Mouse (Mus musculus): Measurements from ENCODE around the gene Crcp.

The Crcp gene

DNA sequence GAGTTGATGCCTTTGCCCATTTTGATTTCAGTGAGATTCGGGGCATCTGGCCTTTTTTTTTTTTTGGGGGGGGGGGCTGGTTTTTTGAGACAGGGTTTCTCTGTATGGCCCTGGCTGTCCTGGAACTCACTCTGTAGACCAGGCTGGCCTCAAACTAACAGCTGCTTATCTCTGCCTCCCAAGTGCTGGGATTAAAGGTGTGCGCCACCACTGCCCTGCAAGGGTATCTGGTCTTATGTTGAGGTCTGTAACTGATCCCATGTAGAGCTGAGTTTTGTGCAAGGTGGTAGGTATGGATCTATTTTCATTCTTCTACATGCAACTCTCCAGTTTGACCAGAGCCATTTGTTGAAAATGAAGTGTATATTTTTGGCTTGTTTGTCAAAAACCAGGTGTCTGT lies 27.2 kb downstream of the Crcp start:
- no peak for DNase-seq (ENCODE audit: low spot score)

DNA sequence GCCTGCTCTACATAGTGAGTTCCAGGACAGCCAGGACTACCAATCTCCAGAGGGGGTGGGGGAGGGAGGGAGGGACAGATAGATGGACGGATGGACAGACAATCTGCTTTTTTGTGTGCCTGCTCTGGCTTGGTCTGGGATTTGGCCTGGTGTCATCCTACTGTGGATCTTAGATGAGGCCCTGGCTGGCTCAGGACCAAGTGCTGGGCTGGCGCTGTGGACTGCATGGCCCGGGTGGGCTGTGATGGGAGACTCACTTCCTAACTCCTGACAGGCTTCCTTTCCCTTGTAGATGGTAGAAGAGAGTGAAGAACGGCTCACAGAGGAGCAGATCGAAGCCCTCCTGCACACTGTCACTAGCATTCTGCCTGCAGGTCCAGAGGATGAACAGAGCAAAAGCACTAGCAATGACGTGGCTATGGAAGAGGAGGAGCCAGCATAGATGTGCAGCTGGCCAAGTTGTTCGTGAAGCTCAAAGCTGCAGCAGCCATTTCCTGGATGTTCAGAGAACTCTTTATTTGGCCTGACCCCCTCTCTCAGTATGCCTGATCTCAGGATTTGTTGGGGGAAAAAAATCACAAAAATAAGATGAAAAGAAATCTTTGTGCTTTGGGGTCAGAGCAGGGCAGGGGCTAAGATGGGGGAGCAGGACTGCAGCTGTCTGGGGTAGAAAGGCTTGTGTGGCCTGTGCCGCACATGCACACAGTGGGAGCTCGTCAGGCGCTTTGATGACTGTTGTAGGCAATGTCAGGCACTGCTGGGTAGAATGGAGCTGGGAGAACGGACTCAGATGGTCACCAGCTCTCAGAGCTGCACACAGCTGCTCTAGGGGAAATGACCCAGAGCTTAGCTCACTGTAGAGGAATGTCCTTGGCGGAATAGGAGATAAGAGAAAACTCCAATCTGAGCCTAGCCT lies 30.6 kb downstream of the Crcp start:
- no peak for DNase-seq (ENCODE audit: low spot score)

DNA sequence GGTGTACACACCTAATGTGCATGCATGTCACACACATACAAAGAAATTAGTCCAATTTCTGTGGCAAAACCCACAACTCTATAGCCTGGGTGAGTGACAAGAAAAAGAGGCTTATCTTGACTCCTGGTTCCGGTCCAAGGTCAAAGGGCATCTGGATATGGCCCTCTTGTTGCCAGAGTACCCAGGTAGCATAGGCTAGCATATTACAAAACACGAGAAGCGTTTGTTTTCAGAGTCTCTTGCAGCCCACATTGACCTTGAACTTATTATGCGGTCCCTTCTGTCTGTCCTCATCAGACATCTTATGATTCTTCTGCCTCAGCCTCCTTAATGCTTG lies 31.2 kb downstream of the Crcp start:
- DNase-seq (ENCODE audit: low spot score) = no peak

GRCm38 (mm10) chr5:130062096-130062495 lies 33.0 kb downstream of the Crcp start:
- DNase-seq (ENCODE audit: low spot score) = no peak

DNA sequence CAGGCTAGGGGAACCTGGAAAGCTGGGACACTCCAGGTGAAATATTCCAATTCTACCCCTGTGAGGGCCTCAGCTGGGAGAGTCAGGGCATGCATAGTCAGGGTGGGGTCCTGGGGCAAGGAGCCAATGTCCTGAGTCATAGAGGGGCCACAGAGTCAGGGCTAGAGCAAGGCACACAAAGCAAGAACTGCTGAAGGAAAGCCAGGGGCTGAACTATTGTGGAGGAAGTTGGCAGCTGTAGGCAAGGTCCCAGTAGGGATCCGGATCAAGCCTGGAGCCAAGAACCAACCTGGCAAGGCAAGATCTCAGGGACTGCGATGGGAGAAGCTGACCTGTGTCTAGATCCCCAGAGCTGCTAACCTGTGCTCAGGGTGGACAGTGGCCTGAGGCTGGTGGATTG lies 34.7 kb downstream of the Crcp start:
- DNase-seq (ENCODE audit: low spot score) = no peak

GRCm38 (mm10) chr5:130065579-130065978 lies 36.5 kb downstream of the Crcp start:
- peak; percentile 9 for DNase-seq (ENCODE audit: low spot score)

- no peak for DNase-seq (ENCODE audit: low spot score)
Observed at GRCm38 (mm10) chr5:130067841-130068264, 38.8 kb downstream of the Crcp start.

- DNase-seq (ENCODE audit: low spot score) = no peak
Observed at GRCm38 (mm10) chr5:130073026-130073425, 43.9 kb downstream of the Crcp start, which contains the start of gene Tpst1. Gene Tpst1, plus strand, starts transcription at chr5:130073326.

DNA sequence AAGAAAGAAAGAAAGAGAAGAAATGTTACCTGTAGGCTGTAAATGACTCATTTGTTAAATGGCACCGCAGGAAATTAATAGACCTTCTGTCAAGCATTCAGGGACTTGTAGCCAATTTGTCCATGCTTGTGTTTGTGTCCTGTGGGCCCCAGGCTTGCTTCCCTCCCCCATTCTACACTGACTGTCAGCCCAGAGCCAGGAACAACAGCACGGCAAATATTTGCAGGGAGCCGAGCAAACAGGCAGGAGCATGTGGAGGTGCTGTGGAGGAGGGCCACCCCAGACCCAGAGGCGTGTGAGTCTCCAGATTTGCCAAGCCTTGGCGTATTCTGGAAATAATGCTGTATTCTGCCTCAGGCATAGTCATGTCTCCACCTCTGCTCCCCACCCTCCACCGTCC lies 45.4 kb downstream of the Crcp start:
- DNase-seq (ENCODE audit: low spot score) = no peak

GRCm38 (mm10) chr5:130076396-130076795 lies 47.3 kb downstream of the Crcp start:
- no peak for DNase-seq (ENCODE audit: low spot score)

DNA sequence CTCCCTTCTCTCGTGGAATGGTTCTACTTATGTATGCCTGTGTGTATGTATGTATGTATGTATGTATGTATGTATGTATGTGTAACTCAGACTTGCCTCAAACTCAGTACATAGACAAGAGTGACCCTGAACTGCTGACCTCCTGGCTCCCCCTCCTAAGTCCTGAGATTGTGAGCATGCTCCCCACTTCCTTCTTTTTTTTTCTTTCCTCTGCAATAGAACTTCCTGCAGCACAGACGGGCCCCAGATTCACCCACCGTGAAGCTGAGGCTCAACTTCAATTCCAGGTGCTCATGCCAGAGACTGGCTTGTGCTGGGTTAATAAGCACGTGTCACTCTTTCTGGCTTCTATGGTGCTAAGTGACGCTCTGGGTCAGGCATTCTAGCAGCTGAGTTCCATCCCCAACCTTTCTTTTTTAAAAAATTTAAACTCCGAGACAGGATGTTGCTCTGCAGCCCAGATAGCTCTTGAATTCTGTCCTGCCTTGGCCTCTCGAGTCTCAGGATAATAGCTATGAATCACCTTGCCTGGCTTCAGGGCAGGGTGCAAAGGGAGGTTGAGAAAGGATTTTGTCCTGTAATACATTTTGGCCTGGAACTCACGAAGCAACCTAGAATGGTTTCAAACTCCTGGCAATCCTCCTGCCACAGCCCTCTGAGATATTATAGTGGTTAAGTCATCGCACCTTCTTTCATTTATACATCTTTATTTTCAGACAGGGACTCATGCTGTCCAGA lies 49.2 kb downstream of the Crcp start:
- no peak for DNase-seq (ENCODE audit: low spot score)

DNA sequence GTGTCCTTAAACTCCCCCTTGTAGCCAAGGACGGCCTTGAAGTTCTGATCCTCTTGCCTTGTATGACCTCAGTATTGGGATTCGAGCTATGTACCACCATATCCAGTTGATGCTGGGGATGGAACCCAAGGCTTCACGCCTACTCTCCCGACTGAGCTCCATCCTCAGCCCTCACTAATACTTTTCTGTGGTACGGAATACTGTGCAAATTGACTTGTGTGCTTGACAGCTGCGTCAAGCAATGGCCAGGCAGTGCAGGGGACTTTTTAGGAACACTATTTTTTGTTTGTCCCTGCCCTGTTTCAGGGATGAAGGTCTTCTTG lies 49.7 kb downstream of the Crcp start:
- peak; percentile 2 for DNase-seq (ENCODE audit: low spot score)

GRCm38 (mm10) chr5:130079202-130080050 lies 50.3 kb downstream of the Crcp start:
- peak; percentile 94 for DNase-seq (ENCODE audit: low spot score)

DNA sequence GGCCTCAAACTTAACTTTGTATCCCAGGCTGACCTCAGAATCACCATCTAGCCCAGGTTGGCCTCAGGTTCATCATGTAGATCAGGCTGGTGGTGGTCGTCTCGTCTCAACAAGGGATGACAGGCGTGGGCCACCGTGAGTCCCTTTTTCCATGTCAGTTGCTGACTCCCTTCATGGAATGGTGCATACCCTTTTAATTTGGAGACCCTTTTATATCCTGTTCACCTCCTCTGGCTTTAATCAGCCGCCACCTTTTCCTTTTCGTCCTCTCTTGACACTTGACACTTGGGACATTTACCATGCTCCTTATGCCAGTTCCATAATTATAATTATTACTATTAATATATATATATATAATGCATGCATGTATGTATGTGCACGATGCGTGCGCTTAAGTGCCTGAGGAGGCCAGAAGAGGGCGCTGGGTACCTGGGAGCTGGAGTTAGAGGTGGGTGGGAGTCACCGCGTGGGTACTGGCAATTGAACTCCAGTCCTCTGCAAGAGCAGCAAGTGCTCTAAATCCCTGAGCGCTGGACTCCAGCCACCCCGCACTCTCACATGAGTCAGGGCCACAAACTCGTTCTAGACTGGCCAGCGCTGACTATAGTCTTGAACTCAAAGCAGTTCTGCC lies 51.1 kb downstream of the Crcp start:
- DNase-seq (ENCODE audit: low spot score) = peak; percentile 8

- peak; percentile 2 for DNase-seq (ENCODE audit: low spot score)
Observed at GRCm38 (mm10) chr5:130081181-130081881, 52.2 kb downstream of the Crcp start.

GRCm38 (mm10) chr5:130082431-130082830 lies 53.3 kb downstream of the Crcp start:
- DNase-seq (ENCODE audit: low spot score) = no peak

- DNase-seq (ENCODE audit: low spot score) = no peak
Observed at GRCm38 (mm10) chr5:130084271-130084670, 55.2 kb downstream of the Crcp start.

- DNase-seq (ENCODE audit: low spot score) = no peak
Observed at GRCm38 (mm10) chr5:130088008-130088407, 58.9 kb downstream of the Crcp start.

DNA sequence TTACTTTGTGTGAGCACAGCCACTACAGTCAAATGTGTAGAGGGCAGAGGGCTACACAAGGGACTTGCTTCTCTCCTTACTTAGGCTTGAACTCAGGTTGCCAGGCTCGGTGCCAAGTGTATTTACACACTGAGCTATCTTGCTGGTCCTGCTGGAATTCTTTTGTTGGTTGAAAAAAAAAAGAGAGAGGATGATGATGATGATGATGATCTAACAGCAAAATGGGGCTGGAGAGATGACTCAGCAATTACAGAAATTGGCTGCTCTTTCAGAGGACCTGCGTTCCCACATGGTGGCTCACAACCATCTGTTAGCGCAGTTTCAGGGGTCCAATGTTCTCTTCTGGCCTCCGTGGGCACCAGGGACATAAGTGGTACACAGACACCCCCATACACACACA lies 59.5 kb downstream of the Crcp start:
- no peak for DNase-seq (ENCODE audit: low spot score)

DNA sequence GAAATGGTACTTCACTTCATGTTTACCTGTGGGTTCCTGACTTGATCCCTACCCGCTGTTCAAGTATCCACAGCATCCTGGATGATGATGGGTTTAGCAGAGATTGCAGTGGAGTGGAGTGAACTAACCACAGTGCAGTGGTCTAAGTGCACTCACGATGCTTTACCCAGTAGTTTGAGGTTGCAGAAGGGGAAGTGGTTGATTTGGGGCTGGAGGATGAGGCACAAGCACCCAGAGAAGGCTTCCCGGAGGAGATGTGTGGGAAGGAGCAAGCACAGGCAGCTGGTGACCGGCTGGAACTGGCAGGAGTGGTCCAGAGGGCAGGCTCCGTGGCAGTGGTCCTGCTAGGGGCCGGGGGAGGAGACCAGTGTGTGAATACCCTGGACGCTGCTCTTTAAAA lies 60.1 kb downstream of the Crcp start:
- no peak for DNase-seq (ENCODE audit: low spot score)

GRCm38 (mm10) chr5:130089626-130090393 lies 60.7 kb downstream of the Crcp start:
- no peak for DNase-seq (ENCODE audit: low spot score)
